Mouse (Mus musculus) layer of hippocampus, adult 9-11 months (tissue): Measurements from ENCODE around the gene Cblb.

Experiments
- DNase-seq: peaks from one replicate; pipeline ENCODE4 v3.0.0; 2022

Gene Cblb

GRCm38 (mm10) chr16:52135689-52136390 lies 104.8 kb downstream of the Cblb start:
- no peak for DNase-seq

GRCm38 (mm10) chr16:52143101-52143500 lies 112.1 kb downstream of the Cblb start:
- DNase-seq = no peak

- no peak for DNase-seq
Observed at GRCm38 (mm10) chr16:52143818-52144217, 112.8 kb downstream of the Cblb start.

- no peak for DNase-seq
Observed at GRCm38 (mm10) chr16:52144792-52145191, 113.8 kb downstream of the Cblb start.

GRCm38 (mm10) chr16:52145552-52145951 lies 114.5 kb downstream of the Cblb start:
- DNase-seq = no peak

- DNase-seq = no peak
Observed at GRCm38 (mm10) chr16:52146976-52147696, 116.1 kb downstream of the Cblb start.

- no peak for DNase-seq
Observed at GRCm38 (mm10) chr16:52148041-52148440, 117.0 kb downstream of the Cblb start.

GRCm38 (mm10) chr16:52149135-52149769 lies 118.2 kb downstream of the Cblb start:
- no peak for DNase-seq

- no peak for DNase-seq
Observed at GRCm38 (mm10) chr16:52155030-52155696, 124.1 kb downstream of the Cblb start.

GRCm38 (mm10) chr16:52159958-52160504 lies 129.0 kb downstream of the Cblb start:
- no peak for DNase-seq

GRCm38 (mm10) chr16:52164246-52164645 lies 133.2 kb downstream of the Cblb start:
- DNase-seq = no peak

- no peak for DNase-seq
Observed at GRCm38 (mm10) chr16:52173253-52173652, 142.2 kb downstream of the Cblb start.

GRCm38 (mm10) chr16:52179839-52180238 lies 148.8 kb downstream of the Cblb start:
- DNase-seq = no peak

- DNase-seq = no peak
Observed at GRCm38 (mm10) chr16:52182057-52182456, 151.0 kb downstream of the Cblb start.

GRCm38 (mm10) chr16:52184350-52184749 lies 153.3 kb downstream of the Cblb start:
- no peak for DNase-seq

GRCm38 (mm10) chr16:52186731-52187130 lies 155.7 kb downstream of the Cblb start:
- no peak for DNase-seq

GRCm38 (mm10) chr16:52189103-52189502 lies 158.1 kb downstream of the Cblb start:
- no peak for DNase-seq

GRCm38 (mm10) chr16:52190714-52191113 lies 159.7 kb downstream of the Cblb start:
- DNase-seq = no peak

- DNase-seq = no peak
Observed at GRCm38 (mm10) chr16:52194040-52194439, 163.0 kb downstream of the Cblb start.

- no peak for DNase-seq
Observed at GRCm38 (mm10) chr16:52194866-52195265, 163.8 kb downstream of the Cblb start.

- DNase-seq = no peak
Observed at GRCm38 (mm10) chr16:52200107-52200506, 169.1 kb downstream of the Cblb start.

GRCm38 (mm10) chr16:52210844-52211606 lies 180.0 kb downstream of the Cblb start:
- DNase-seq = no peak
